Mouse (Mus musculus) cerebellum, adult 2 months (tissue): ENCODE results near the gene Olfr262. TPM values are rescaled to one million over a fixed set of nuclear protein-coding genes. Genes with fewer than 3 reads are reported as not detected.
"Not testable (repeated sequence)": the region's sequence is repeated elsewhere in the genome, so short reads cannot be mapped to it uniquely, and the experiment has no call there.

Experiments
- DNase-seq, 2 experiments: peaks; one replicate each; pipeline ENCODE4 v3.0.0; 2021
- H3K27ac ChIP-seq: fragments of 200-500 bp; 2 replicates; pipeline ENCODE4 v1.5.1; 2012; ENCODE audit warnings: low read length, control low read depth, inconsistent platforms; ENCODE audit not compliant: insufficient read depth
- H3K27me3 ChIP-seq: fragments of 200-500 bp; 2 replicates; pipeline ENCODE4 v1.6.1; 2012; ENCODE audit warnings: inconsistent platforms, mild to moderate bottlenecking, low read length, moderate library complexity; ENCODE audit not compliant: control insufficient read depth, insufficient read depth
- H3K4me1 ChIP-seq: fragments of 200-500 bp; 2 replicates; pipeline ENCODE4 v1.6.1; 2011; ENCODE audit warnings: low read length; ENCODE audit not compliant: control insufficient read depth, insufficient read depth
- H3K4me3 ChIP-seq: fragments of 200-500 bp; replicated peaks from 2 replicates; pipeline ENCODE3; 2011; ENCODE audit warnings: mild to moderate bottlenecking, low read depth, low read length, control low read depth; ENCODE audit not compliant: insufficient read depth
- CTCF ChIP-seq: fragments of 200-500 bp; IDR thresholded peaks from 2 replicates; pipeline ENCODE4 v1.5.1; 2011; ENCODE audit warnings: low read depth, mild to moderate bottlenecking, control low read depth, low read length, moderate library complexity, borderline replicate concordance; ENCODE audit not compliant: insufficient read depth
- POLR2A ChIP-seq: fragments of 200-500 bp; IDR thresholded peaks from 2 replicates; pipeline ENCODE4 v1.6.1; 2011; ENCODE audit warnings: low read length, control low read depth, borderline replicate concordance; ENCODE audit not compliant: insufficient read depth
- WGBS: fragments of 180-500 bp; shearing (Covaris S2); methylation state at CpG from one replicate; pipeline ENCODE4 v1.1.7; 2018; 5-methylcytosine and 5-hydroxymethylcytosine counted together
- polyA plus RNA-seq: library from polyadenylated mRNA; depleted of rRNA; stranded (reverse); fragments of >200 nt; gene quantifications from 2 replicates; pipeline ENCODE4 v1.2.3, GENCODE M21; 2012; rRNA removed

Gene Olfr262
- polyA plus RNA-seq: not detected in 2 replicates

GRCm38 (mm10) chr19:12241559-12241958 is at the start of gene Olfr262:
Gene Olfr262, minus strand, starts transcription at chr19:12241659.
- WGBS: 77% methylated on average over 1 of the region's 1 CpGs
- no peak within 1 kb of the TSS for H3K27ac ChIP-seq
- no peak for DNase-seq
- no peaks in the 10 kb centered on the region for H3K27me3 ChIP-seq
- TF ChIP-seq CTCF: no peak
- no peak for TF ChIP-seq POLR2A
- H3K4me1 ChIP-seq: no peaks in the 10 kb centered on the region
- H3K4me3 ChIP-seq: no peak within 1 kb of the TSS

- no peaks in the 10 kb centered on the region for H3K4me1 ChIP-seq
- H3K27ac ChIP-seq: no peak within 1 kb of the TSS
- H3K27me3 ChIP-seq: no peaks in the 10 kb centered on the region
- WGBS: 44% methylated on average over 2 of the region's 2 CpGs
- DNase-seq: no peak
- TF ChIP-seq CTCF (no peak), POLR2A (no peak)
- no peak within 1 kb of the TSS for H3K4me3 ChIP-seq
These were observed 38.1 kb upstream of the Olfr262 start, which contains the start of gene Olfr1434 for GRCm38 (mm10) chr19:12279554-12279953. Gene Olfr1434, plus strand, starts transcription at chr19:12279854.

- DNase-seq: no peak
- H3K27me3 ChIP-seq: no peaks in the 10 kb centered on the region
- H3K4me3 ChIP-seq: no peak within 1 kb of the TSS
- H3K27ac ChIP-seq: no peak within 1 kb of the TSS
- TF ChIP-seq POLR2A: no peak
- no peak for TF ChIP-seq CTCF
- no peaks in the 10 kb centered on the region for H3K4me1 ChIP-seq
- 52% methylated on average over 1 of the region's 1 CpGs for WGBS
These were observed 19.3 kb upstream of the Olfr262 start, which contains the start of gene Olfr235 for GRCm38 (mm10) chr19:12260732-12261131. Gene Olfr235, plus strand, starts transcription at chr19:12261032.

GRCm38 (mm10) chr19:12232496-12232895 is 9.0 kb downstream of the Olfr262 start, which contains the start of gene Olfr1432:
Gene Olfr1432, minus strand, starts transcription at chr19:12232596.
- not testable (repeated sequence) for H3K4me1 ChIP-seq, H3K27me3 ChIP-seq, H3K4me3 ChIP-seq, H3K27ac ChIP-seq, DNase-seq

- no peaks in the 10 kb centered on the region for H3K4me1 ChIP-seq
- no peak within 1 kb of the TSS for H3K27ac ChIP-seq
- no peak within 1 kb of the TSS for H3K4me3 ChIP-seq
- 9% methylated on average over 1 of the region's 1 CpGs for WGBS
- TF ChIP-seq POLR2A: no peak
- no peak for TF ChIP-seq CTCF
- no peaks in the 10 kb centered on the region for H3K27me3 ChIP-seq
- no peak for DNase-seq
These were observed 41.1 kb downstream of the Olfr262 start, which contains the start of gene Olfr1431 for GRCm38 (mm10) chr19:12200334-12200733. Gene Olfr1431, plus strand, starts transcription at chr19:12200634.

- not testable (repeated sequence) for H3K4me3 ChIP-seq, DNase-seq, H3K27ac ChIP-seq, H3K27me3 ChIP-seq, H3K4me1 ChIP-seq
- WGBS: 90% methylated on average over 4 of the region's 4 CpGs
These were observed 42.4 kb downstream of the Olfr262 start for GRCm38 (mm10) chr19:12199076-12199475.

Other genes with a start within 250 kb of the Olfr262 start
- not detected in 2 replicates for gene Olfr1423, start 200.3 kb downstream of the Olfr262 start, polyA plus RNA-seq
- gene Olfr1424, start 179.0 kb downstream of the Olfr262 start, polyA plus RNA-seq: not detected in 2 replicates
- not detected in 2 replicates for gene Olfr1425, start 163.9 kb downstream of the Olfr262 start, polyA plus RNA-seq
- not detected in 2 replicates for gene Olfr1426, start 149.6 kb downstream of the Olfr262 start, polyA plus RNA-seq
- gene Olfr1427, start 138.3 kb downstream of the Olfr262 start, polyA plus RNA-seq: not detected in 2 replicates
- not detected in 2 replicates for gene Olfr1428, start 125.8 kb downstream of the Olfr262 start, polyA plus RNA-seq
- gene Olfr76, start 118.5 kb downstream of the Olfr262 start, polyA plus RNA-seq: not detected in 2 replicates
- not detected in 2 replicates for gene Olfr1555-ps1, start 71.5 kb downstream of the Olfr262 start, polyA plus RNA-seq
- gene Olfr1431, start 41.0 kb downstream of the Olfr262 start, polyA plus RNA-seq: not detected in 2 replicates
- not detected in 2 replicates for gene Olfr1432, start 9.1 kb downstream of the Olfr262 start, polyA plus RNA-seq
- gene Olfr235, start 19.4 kb upstream of the Olfr262 start, polyA plus RNA-seq: 0.07 TPM in 1 of 2 replicates, not detected in the other
- gene Olfr1434, start 38.2 kb upstream of the Olfr262 start, polyA plus RNA-seq: not detected in 2 replicates
- not detected in 2 replicates for gene Olfr1436, start 57.5 kb upstream of the Olfr262 start, polyA plus RNA-seq
- not detected in 2 replicates for gene Olfr1437, start 83.4 kb upstream of the Olfr262 start, polyA plus RNA-seq
- not detected in 2 replicates for gene Olfr1438-ps1, start 94.3 kb upstream of the Olfr262 start, polyA plus RNA-seq
- not detected in 2 replicates for gene Olfr1440, start 145.6 kb upstream of the Olfr262 start, polyA plus RNA-seq
- not detected in 2 replicates for gene Olfr1441, start 175.8 kb upstream of the Olfr262 start, polyA plus RNA-seq
- not detected in 2 replicates for gene Pfpl, start 186.2 kb upstream of the Olfr262 start, polyA plus RNA-seq
- 3.3 and 3.6 TPM in 2 replicates for gene Mpeg1, start 219.1 kb upstream of the Olfr262 start, polyA plus RNA-seq